Mouse (Mus musculus): ENCODE results near the gene Plcg1. TPM values are rescaled to one million over a fixed set of nuclear protein-coding genes. Genes with fewer than 3 reads are reported as not detected.

Gene Plcg1
- polyA plus RNA-seq, 1 experiment from 2014 or later, result 110 TPM

DNA sequence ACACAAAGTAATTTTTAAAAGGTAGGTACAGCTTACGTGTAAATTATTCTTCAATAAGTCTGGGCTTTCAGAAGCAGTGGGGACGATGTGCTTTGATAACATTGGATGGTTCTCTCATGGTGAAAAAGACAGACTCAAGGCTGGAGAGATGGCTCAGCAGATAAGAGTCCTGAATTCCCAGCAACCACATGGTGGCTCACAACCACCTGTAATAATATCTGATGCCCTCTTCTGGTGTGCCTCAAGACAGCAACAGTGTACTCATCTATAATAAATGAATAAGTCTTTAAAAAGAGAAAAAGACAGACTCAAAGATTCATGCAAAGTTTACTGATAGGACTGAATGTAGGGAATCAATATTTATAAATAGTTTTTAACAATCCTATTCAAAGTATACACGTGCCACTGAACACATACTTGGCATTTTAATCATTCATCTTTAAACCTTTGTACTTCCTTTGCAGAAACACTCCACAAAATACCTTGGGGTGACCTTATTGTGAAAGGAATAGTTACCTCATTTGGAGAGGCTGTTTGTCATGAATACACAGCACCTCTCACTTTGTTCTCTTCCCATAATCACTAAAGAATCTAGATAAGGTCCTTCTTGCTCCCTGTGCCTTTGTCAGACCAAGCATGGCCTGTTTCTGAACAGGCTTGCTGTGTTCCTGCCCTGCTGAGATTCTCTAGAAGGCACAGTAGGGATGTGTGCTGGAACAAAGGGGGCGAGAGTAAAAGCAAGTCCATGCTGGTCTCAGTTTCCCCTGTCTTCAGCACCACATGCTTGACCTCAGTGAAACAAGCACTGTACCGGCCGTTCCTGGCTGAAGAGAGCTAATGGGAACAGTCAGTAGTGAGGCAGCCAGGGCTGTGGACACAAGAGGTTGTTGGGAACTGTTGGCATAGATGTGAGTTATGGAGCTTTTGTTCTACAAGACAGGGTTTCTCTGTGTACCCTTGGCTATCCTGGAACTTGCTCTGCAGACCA, 4.9 kb upstream of the Plcg1 start:
- H3K27me3 ChIP-seq, result 0 out of 2 replicates have a peak, but pooled peaks cover 3% of the 10 kb centered on the region
- no peak for ATAC-seq (ENCODE audit: low FRiP score, low read depth)
- peaks cover 10% of the 10 kb centered on the region; the same call in 1 of the 2 replicates for H3K4me1 ChIP-seq
- no peaks in the 10 kb centered on the region for H3K9me3 ChIP-seq
- peaks cover 40% of the 10 kb centered on the region for H3K36me3 ChIP-seq
- H3K9ac ChIP-seq (replicated peaks), result no peak overlapping the region
- no peak overlapping the region for H3K27ac ChIP-seq (replicated peaks)
- 85% methylated on average over 6 of the region's 6 CpGs for WGBS
- H3K4me2 ChIP-seq (replicated peaks), result no peak overlapping the region
- H3K4me3 ChIP-seq, result no peak overlapping the region

DNA sequence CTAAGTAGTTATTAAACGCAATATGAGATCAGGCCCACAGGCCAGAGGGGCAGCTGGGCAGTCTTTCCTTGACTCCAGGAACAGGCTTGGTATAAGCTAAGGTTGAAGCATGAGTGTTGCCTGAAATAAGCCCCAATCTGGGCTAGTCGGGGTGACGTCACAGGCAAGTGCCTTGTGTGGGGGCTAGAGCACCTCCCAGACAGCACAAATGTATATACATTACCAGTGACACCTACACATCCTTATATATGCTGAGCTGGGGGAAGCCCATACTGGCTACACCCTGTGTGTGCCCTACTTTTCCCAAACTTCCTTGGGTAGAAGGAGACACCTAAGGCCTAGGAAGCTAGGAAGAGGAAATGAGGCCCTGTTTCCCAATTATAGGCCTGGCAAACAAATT, 2.1 kb upstream of the Plcg1 start:
- no peak for ATAC-seq (ENCODE audit: low FRiP score, low read depth)
- Histone ChIP-seq H3K4me1 (peaks cover 28% of the 10 kb centered on the region), H3K9me3 (no peaks in the 10 kb centered on the region), H3K4me3 (no peak overlapping the region), H3K27ac (replicated peaks) (no peak overlapping the region), H3K36me3 (peaks cover 17% of the 10 kb centered on the region), H3K4me2 (replicated peaks) (no peak overlapping the region), H3K9ac (replicated peaks) (no peak overlapping the region), H3K27me3 (0 out of 2 replicates have a peak, but pooled peaks cover 3% of the 10 kb centered on the region)
- WGBS, result 88% methylated on average over 3 of the region's 3 CpGs

DNA sequence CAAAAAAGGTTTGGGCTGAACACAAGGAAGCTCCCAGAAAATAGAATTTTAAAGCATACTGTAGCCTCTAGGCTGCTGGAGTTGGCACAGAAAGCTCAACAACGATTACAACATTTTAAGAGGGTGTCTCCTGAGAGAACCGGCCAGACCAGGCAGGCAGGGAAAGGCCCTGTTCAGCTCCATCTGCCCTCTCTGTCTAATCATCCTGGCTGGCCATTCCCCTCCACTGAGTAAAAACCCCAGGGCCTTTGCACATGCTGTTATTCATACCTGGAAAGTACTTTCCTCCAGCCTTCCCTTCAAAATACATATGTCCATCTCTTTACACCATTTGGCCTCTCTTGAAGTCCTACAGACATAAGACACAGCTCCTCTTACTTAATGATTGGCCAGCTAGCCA, 1.7 kb upstream of the Plcg1 start:
- H3K4me2 ChIP-seq (replicated peaks), result no peak overlapping the region
- 77% methylated on average over 2 of the region's 2 CpGs for WGBS
- no peaks in the 10 kb centered on the region for H3K9me3 ChIP-seq
- H3K9ac ChIP-seq (replicated peaks), result no peak overlapping the region
- H3K36me3 ChIP-seq, result peaks cover 16% of the 10 kb centered on the region
- peaks cover 32% of the 10 kb centered on the region for H3K4me1 ChIP-seq
- no peak for ATAC-seq (ENCODE audit: low FRiP score, low read depth)
- no peak overlapping the region for H3K4me3 ChIP-seq
- 0 out of 2 replicates have a peak, but pooled peaks cover 3% of the 10 kb centered on the region for H3K27me3 ChIP-seq
- no peak overlapping the region for H3K27ac ChIP-seq (replicated peaks)

DNA sequence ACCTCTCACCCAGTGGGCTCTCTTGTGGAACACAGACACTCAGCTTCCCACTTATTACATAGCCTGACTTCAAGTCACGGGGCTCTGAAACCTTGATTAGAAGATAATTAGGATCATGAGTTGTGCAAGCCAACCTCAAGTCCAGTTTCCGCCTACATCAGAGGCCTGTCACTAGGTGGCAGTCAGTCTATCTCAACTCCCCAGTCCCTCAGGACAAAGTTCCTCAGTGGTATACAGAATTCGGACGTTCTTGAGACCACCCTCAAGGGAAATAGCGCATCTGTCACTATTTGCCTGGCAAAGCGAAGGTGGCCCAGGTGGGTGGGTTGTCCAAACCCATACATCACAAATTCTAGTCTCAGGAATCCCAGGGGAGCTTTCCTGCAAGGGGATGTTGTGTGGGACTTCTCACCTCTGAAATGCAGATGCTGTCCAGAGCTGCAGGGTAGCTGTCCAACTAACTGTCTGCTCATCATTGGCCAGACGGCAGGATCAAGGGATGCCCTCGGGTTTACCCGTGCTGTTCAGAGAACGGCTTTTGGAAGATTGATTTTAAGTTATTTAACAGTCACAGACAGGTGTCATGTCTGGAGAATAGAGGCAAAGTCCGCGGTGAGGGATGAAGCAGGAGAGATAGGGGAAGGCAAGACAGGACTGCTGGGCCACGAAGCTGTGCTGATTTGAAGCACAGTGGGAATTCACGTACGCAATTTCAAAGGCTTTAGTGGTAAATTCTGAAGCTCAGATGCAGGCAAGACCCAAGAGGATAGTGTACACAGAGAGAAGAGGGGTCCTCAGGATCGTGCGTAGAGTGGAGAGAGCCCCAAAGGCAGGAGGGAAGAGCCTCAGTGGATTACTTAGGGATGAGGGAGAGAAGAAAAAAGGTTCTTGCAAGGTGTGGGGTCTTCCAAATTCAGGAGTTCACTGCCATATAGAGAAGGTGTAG, 976 bp upstream of the Plcg1 start:
- H3K36me3 ChIP-seq, result peaks cover 17% of the 10 kb centered on the region
- H3K4me1 ChIP-seq, result peaks cover 38% of the 10 kb centered on the region
- H3K4me3 ChIP-seq, result peak overlapping the region; percentile 92
- H3K27ac ChIP-seq (replicated peaks), result peak overlapping the region; percentile 98; the same call in 1 of the 2 replicates
- 34% methylated on average over 17 of the region's 17 CpGs for WGBS
- H3K4me2 ChIP-seq (replicated peaks), result peak overlapping the region; percentile 92
- H3K27me3 ChIP-seq, result 0 out of 2 replicates have a peak, but pooled peaks cover 3% of the 10 kb centered on the region
- H3K9me3 ChIP-seq, result no peaks in the 10 kb centered on the region
- ATAC-seq (ENCODE audit: low FRiP score, low read depth), result no peak
- H3K9ac ChIP-seq (replicated peaks), result peak overlapping the region; percentile 98; the same call in 1 of the 2 replicates

DNA sequence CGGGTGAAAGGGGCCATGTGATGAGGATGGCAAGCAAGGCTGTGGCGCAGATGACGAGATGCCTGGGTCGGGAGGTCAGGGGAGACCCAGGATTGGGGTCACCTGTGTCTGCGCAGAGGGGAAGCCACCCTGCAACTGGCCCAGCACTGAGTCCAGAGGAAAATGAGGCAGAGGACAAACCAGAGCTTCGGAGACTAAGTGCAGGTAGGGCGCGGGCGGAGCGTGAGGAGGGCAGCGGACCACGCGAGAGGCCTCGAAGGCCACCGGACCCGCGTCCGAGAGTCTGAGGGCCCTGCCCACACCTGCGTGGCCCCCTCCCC, 343 bp upstream of the Plcg1 start:
- H3K36me3 ChIP-seq, result peaks cover 17% of the 10 kb centered on the region
- ATAC-seq (ENCODE audit: low FRiP score, low read depth), result no peak
- peaks cover 43% of the 10 kb centered on the region for H3K4me1 ChIP-seq
- 0 out of 2 replicates have a peak, but pooled peaks cover 3% of the 10 kb centered on the region for H3K27me3 ChIP-seq
- H3K4me2 ChIP-seq (replicated peaks), result peak overlapping the region; percentile 92
- peak overlapping the region; percentile 98 for H3K27ac ChIP-seq (replicated peaks)
- H3K9me3 ChIP-seq, result no peaks in the 10 kb centered on the region
- H3K9ac ChIP-seq (replicated peaks), result peak overlapping the region; percentile 98
- WGBS, result 6% methylated on average over 19 of the region's 19 CpGs
- peak overlapping the region; percentile 92 for H3K4me3 ChIP-seq

DNA sequence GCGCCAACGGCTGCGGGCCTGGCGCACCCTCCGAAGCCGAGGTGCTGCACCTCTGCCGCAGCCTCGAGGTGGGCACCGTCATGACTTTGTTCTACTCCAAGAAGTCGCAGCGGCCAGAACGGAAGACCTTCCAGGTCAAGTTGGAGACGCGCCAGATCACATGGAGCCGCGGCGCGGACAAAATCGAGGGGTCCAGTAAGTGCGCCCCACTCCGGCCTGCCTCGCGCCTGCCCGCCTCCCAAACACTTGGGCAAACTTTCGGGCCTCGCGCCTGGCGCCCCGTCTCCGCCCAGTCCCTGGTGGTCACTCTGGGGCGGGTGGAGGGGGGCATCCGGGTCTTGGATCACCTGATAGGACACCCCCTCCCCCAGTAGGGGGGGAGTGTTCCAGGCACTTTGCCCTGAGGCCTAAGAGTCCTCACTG, 750 bp downstream of the Plcg1 start:
- H3K27me3 ChIP-seq, result 0 out of 2 replicates have a peak, but pooled peaks cover 3% of the 10 kb centered on the region
- peak overlapping the region; percentile 92 for H3K4me3 ChIP-seq
- H3K36me3 ChIP-seq, result peaks cover 26% of the 10 kb centered on the region
- under 1% methylated on average over 31 of the region's 32 CpGs for WGBS
- peak overlapping the region; percentile 98 for H3K9ac ChIP-seq (replicated peaks)
- peak overlapping the region; percentile 92 for H3K4me2 ChIP-seq (replicated peaks)
- ATAC-seq (ENCODE audit: low FRiP score, low read depth), result peak; percentile 17
- H3K9me3 ChIP-seq, result no peaks in the 10 kb centered on the region
- peaks cover 48% of the 10 kb centered on the region for H3K4me1 ChIP-seq
- peak overlapping the region; percentile 98 for H3K27ac ChIP-seq (replicated peaks)

DNA sequence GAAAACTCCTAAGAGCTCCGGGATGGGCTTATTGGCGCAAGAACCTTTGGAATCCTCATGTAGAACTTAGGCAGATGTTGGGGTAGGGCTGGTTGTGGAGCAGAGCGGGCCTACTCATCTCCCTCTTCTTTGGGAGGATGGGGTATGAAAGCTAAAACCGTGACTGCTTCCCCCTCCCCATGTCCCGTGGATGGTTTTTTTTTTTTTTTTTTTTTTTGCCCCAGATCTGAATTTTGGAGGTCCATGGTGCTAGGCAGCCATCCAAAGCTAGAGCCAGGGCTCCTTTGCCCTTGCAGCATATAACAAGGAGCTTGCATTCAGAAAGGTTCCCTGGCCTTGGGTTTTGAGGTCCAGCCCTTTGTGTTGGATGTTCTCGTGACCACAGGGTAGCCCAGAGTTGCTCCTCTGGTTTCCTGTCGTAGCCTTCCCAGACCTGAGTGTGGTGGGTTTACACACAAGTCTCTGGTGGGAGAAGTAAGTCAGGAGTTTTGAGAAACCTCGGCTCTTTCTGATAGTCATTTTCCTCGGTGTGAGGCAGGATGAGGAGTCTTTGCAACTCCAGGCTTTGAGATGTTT, 1.4 kb downstream of the Plcg1 start:
- no peak overlapping the region; the same call in 1 of the 2 replicates for H3K27ac ChIP-seq (replicated peaks)
- WGBS, result 47% methylated on average over 9 of the region's 9 CpGs

DNA sequence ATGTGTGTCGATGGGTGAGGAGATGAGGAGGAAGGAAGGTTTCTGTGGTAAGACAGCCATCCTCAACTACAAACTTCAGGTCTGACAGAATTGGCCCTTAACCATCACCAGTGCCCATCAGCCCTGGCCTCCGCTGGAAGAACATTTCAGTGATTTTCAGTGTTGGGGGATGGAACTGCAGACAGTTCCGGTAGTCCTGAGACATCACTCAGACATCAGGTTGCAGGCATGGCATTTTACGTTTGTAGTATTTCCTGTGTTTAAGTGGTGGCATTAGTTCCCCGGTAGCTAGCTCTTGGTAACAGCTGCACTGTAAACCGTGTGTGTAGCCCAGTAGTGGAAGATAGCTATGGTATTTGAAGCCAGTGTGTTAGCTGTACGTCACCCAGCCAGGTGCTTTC, 2.0 kb downstream of the Plcg1 start:
- ATAC-seq (ENCODE audit: low FRiP score, low read depth), result no peak
- peaks cover 38% of the 10 kb centered on the region for H3K36me3 ChIP-seq
- WGBS, result 77% methylated on average over 7 of the region's 7 CpGs
- H3K9me3 ChIP-seq, result no peaks in the 10 kb centered on the region
- no peak overlapping the region for H3K27ac ChIP-seq (replicated peaks)
- peak overlapping the region; percentile 92 for H3K4me2 ChIP-seq (replicated peaks)
- peak overlapping the region; percentile 98 for H3K9ac ChIP-seq (replicated peaks)
- H3K4me3 ChIP-seq, result peak overlapping the region; percentile 92
- H3K4me1 ChIP-seq, result peaks cover 57% of the 10 kb centered on the region
- 0 out of 2 replicates have a peak, but pooled peaks cover 3% of the 10 kb centered on the region for H3K27me3 ChIP-seq

More for the DNA sequence above, 1.4 kb downstream of the Plcg1 start:
- 0 out of 2 replicates have a peak, but pooled peaks cover 3% of the 10 kb centered on the region for H3K27me3 ChIP-seq
- H3K4me2 ChIP-seq (replicated peaks), result peak overlapping the region; percentile 92
- H3K36me3 ChIP-seq, result peaks cover 33% of the 10 kb centered on the region
- H3K4me3 ChIP-seq, result peak overlapping the region; percentile 92
- no peaks in the 10 kb centered on the region for H3K9me3 ChIP-seq
- H3K9ac ChIP-seq (replicated peaks), result peak overlapping the region; percentile 98
- peaks cover 52% of the 10 kb centered on the region for H3K4me1 ChIP-seq
- no peak for ATAC-seq (ENCODE audit: low FRiP score, low read depth)

DNA sequence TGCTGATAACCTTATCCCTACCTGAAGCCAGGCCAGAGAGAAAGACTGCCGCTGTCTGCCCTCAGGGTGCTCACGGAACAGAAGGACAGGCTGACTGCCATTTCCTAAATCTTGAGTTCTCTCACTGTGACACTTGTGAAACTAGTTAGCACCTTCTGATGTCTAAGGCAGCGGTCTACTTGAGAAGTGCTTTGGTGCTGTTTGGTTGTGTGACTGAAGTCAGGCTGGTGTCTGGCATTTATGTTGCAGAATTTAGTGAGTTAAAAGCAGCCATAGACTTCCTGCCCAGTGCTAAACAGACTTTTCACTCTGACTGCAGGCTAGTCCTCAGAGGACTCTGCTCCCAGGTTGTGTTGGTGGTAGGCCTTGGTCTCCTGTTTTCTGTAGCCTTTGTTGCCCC, 3.2 kb downstream of the Plcg1 start:
- 0 out of 2 replicates have a peak, but pooled peaks cover 3% of the 10 kb centered on the region for H3K27me3 ChIP-seq
- H3K4me1 ChIP-seq, result peaks cover 68% of the 10 kb centered on the region
- peak overlapping the region; percentile 92 for H3K4me2 ChIP-seq (replicated peaks)
- WGBS, result 96% methylated on average over 3 of the region's 3 CpGs
- no peak overlapping the region for H3K9ac ChIP-seq (replicated peaks)
- no peak overlapping the region for H3K4me3 ChIP-seq
- H3K27ac ChIP-seq (replicated peaks), result no peak overlapping the region
- ATAC-seq (ENCODE audit: low FRiP score, low read depth), result no peak
- no peaks in the 10 kb centered on the region for H3K9me3 ChIP-seq
- H3K36me3 ChIP-seq, result peaks cover 46% of the 10 kb centered on the region

DNA sequence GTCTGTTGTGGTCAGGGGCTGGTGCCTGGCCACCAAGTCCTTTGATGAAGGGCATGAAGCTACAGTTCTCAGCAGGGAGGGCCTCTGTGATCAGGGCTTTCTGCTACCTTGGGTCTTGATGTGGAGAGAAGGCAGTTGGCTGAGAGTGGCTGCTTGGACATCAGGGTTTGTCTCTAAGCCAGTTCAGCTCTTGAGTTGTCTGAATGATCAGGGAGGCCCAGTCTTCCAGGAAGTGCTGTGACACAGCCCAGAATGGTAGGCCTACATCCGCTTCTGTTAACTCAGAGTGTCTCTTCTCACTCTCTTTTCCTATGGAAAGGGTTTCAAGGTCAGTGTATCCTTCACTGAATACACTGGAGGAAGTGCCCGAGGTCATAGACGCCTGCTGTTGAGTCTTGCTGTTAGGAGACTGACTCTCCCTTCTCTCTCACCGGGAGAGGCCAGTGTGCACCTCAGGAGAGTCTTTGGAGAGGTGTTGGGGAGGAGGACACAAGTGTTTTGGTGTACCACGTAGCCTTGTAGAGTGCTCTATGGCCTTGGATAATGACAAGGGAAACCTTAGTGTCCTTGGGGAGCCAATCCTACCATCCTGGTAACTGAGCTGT, 4.7 kb downstream of the Plcg1 start:
- 91% methylated on average over 5 of the region's 5 CpGs for WGBS
- ATAC-seq (ENCODE audit: low FRiP score, low read depth), result no peak
- Histone ChIP-seq H3K4me2 (replicated peaks) (no peak overlapping the region), H3K27me3 (no peaks in the 10 kb centered on the region), H3K4me3 (no peak overlapping the region), H3K4me1 (peaks cover 74% of the 10 kb centered on the region), H3K27ac (replicated peaks) (no peak overlapping the region), H3K9me3 (no peaks in the 10 kb centered on the region), H3K36me3 (peaks cover 46% of the 10 kb centered on the region), H3K9ac (replicated peaks) (no peak overlapping the region)

DNA sequence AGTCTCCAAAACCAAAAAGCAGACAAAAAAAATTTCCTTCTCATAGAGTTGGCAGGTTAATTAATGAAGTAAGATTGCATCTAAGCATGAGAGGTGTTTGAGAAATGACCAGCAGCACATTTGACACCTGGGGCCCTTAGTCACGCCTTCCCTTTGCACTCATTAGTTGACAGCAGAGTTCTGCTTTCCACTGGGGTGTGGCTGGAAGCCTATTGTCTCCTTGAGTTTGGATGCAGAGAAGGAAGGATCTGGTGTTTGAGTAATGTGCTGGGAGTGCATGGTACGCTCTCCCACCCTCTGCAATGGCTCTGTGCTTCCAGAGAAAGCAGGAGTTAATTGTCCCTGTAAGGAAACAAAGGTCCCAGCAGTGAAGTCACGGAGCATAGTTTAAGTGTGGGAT, 5.4 kb downstream of the Plcg1 start:
- Histone ChIP-seq H3K9me3 (no peaks in the 10 kb centered on the region), H3K4me2 (replicated peaks) (no peak overlapping the region), H3K9ac (replicated peaks) (no peak overlapping the region), H3K27me3 (no peaks in the 10 kb centered on the region), H3K36me3 (peaks cover 46% of the 10 kb centered on the region), H3K4me1 (peaks cover 78% of the 10 kb centered on the region), H3K27ac (replicated peaks) (no peak overlapping the region), H3K4me3 (no peak overlapping the region)
- ATAC-seq (ENCODE audit: low FRiP score, low read depth), result no peak
- WGBS, result 93% methylated on average over 3 of the region's 3 CpGs

Data from midbrain, embryonic 12.5 days (tissue).